Comparison of ENCODE assay signal across 25 mouse cellular contexts in the genomic region with DNA sequence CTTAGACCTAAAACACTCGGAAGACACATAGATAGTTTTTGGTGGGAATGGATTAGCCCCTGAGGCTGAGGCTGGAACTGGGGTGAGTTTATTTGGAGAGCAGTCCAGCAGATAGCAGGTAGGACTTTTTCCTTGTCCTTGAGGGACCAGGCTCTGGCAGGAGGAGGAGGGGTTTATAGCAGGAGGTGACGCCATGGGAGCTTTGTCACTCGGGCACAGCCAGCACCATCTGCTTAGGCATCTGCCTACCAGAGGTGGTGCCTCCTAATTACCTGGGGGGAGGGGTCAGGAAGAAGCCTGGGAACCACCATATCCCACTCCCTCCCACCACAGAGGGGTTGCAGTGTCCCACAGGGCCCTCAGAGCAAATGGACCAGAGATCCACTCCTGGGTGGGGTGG. TPM values are rescaled to one million over a fixed set of nuclear protein-coding genes. Genes with fewer than 3 reads are reported as not detected.
DNase-seq lines count a peak whose midpoint lies in the region; ATAC-seq lines count a peak whose summit lies in the region.
"Had no signal": no experiment of that assay in that cellular context is flagged by ENCODE, and none has a peak within 500 bp of the region (broad histone marks: within the 10 kb centered on the region; RNA-seq: fewer than 3 reads in every experiment).

No protein-coding gene starts in this region.

- H3K27ac ChIP-seq in hindbrain, embryonic 10.5 days, result peak overlapping the region; percentile 98; the same call in 1 of the 2 replicates
- H3K27ac ChIP-seq in hindbrain, embryonic 13.5 days, result no peak overlapping the region
- no peak overlapping the region for H3K27ac ChIP-seq in neural tube, embryonic 11.5 days (ENCODE audit: low read depth, low read length)
- no peak overlapping the region for H3K27ac ChIP-seq in neural tube, embryonic 15.5 days (replicated peaks)
- H3K27ac ChIP-seq: embryonic facial prominence, embryonic 12.5 days; limb, embryonic 12.5 days; liver, embryonic 13.5 days; lung, embryonic 15.5 days; macrophage; stomach, postnatal 0 days had no signal

- no peak overlapping the region for H3K4me2 ChIP-seq in hindbrain, embryonic 13.5 days
- H3K4me2 ChIP-seq in neural tube, embryonic 11.5 days (ENCODE audit: low read depth), result no peak overlapping the region
- H3K4me2 ChIP-seq in neural tube, embryonic 15.5 days, result no peak overlapping the region

- no peak for ATAC-seq in hindbrain, embryonic 13.5 days (ENCODE audit: low FRiP score)
- no peak for ATAC-seq in neural tube, embryonic 11.5 days (ENCODE audit: insufficient read depth, low FRiP score, low TSS enrichment)
- ATAC-seq in neural tube, embryonic 15.5 days (ENCODE audit: low FRiP score), result no peak
- no peak for ATAC-seq in megakaryocyte progenitor cell, adult 5-6 weeks (replicated peaks; ENCODE audit: poor library complexity)
- ATAC-seq: activated CD4-positive, CD25-positive, alpha-beta regulatory T cell, adult 4 months had no signal

- peak; percentile 49 for DNase-seq in hindbrain, embryonic 10.5 days (ENCODE audit: low spot score)
- DNase-seq in neural tube, embryonic 11.5 days (ENCODE audit: low spot score), result peak; percentile 52
- DNase-seq in embryo, embryonic 11 days, result peak; percentile 66
- peak; percentile 85 for DNase-seq in retina, postnatal 1 day
- DNase-seq: adrenal gland, postnatal 14 days; cerebellum, adult 11-12 months; cerebellum, postnatal 25 days; kidney, adult 2 months; liver, embryonic 13.5 days; midbrain, embryonic 14.5 days; right cerebral cortex, adult 18-20 months had no signal

- no peaks in the 10 kb centered on the region for H3K9me3 ChIP-seq in hindbrain, embryonic 10.5 days
- H3K9me3 ChIP-seq in hindbrain, embryonic 13.5 days, result no peaks in the 10 kb centered on the region
- no peaks in the 10 kb centered on the region for H3K9me3 ChIP-seq in neural tube, embryonic 11.5 days (ENCODE audit: control insufficient read depth, low read length)
- no peaks in the 10 kb centered on the region for H3K9me3 ChIP-seq in neural tube, embryonic 15.5 days (replicated peaks)
- H3K9me3 ChIP-seq: embryonic facial prominence, embryonic 12.5 days; heart, embryonic 12.5 days; limb, embryonic 12.5 days; liver, embryonic 13.5 days; lung, embryonic 15.5 days had no signal

- H3K27me3 ChIP-seq in hindbrain, embryonic 10.5 days (ENCODE audit: insufficient read depth, poor library complexity, severe bottlenecking), result peaks cover 60% of the 10 kb centered on the region
- H3K27me3 ChIP-seq in hindbrain, embryonic 13.5 days, result peaks cover 49% of the 10 kb centered on the region
- no peaks in the 10 kb centered on the region for H3K27me3 ChIP-seq in neural tube, embryonic 11.5 days (ENCODE audit: control insufficient read depth, insufficient read depth, low read length)
- peaks cover 21% of the 10 kb centered on the region for H3K27me3 ChIP-seq in neural tube, embryonic 15.5 days (replicated peaks)

- H3K4me1 ChIP-seq in hindbrain, embryonic 10.5 days (replicated peaks), result peaks cover 84% of the 10 kb centered on the region
- H3K4me1 ChIP-seq in hindbrain, embryonic 13.5 days (replicated peaks), result peaks cover 62% of the 10 kb centered on the region
- peaks cover 25% of the 10 kb centered on the region for H3K4me1 ChIP-seq in neural tube, embryonic 11.5 days (ENCODE audit: control insufficient read depth, insufficient read depth, low read length)
- peaks cover 40% of the 10 kb centered on the region for H3K4me1 ChIP-seq in neural tube, embryonic 15.5 days

- WGBS in hindbrain, embryonic 10.5 days, result 26% methylated on average over 3 of the region's 3 CpGs
- 21% methylated on average over 3 of the region's 3 CpGs for WGBS in hindbrain, embryonic 13.5 days
- WGBS in neural tube, embryonic 11.5 days, result 16% methylated on average over 3 of the region's 3 CpGs
- WGBS in neural tube, embryonic 15.5 days, result 30% methylated on average over 3 of the region's 3 CpGs

- no peak overlapping the region for H3K9ac ChIP-seq in hindbrain, embryonic 13.5 days
- H3K9ac ChIP-seq in neural tube, embryonic 11.5 days (ENCODE audit: low read length), result no peak overlapping the region
- H3K9ac ChIP-seq in neural tube, embryonic 15.5 days (replicated peaks), result no peak overlapping the region
- H3K9ac ChIP-seq: embryonic facial prominence, embryonic 12.5 days; heart, embryonic 12.5 days; limb, embryonic 12.5 days; liver, embryonic 13.5 days; lung, embryonic 15.5 days had no signal

- peak overlapping the region; percentile 88; the same call in 1 of the 2 replicates for H3K4me3 ChIP-seq in hindbrain, embryonic 10.5 days
- no peak overlapping the region for H3K4me3 ChIP-seq in hindbrain, embryonic 13.5 days
- H3K4me3 ChIP-seq in neural tube, embryonic 11.5 days (ENCODE audit: low read depth, low read length), result no peak overlapping the region
- H3K4me3 ChIP-seq in neural tube, embryonic 15.5 days (replicated peaks), result no peak overlapping the region
- H3K4me3 ChIP-seq: heart, embryonic 12.5 days had no signal

- peaks cover 9% of the 10 kb centered on the region for H3K36me3 ChIP-seq in hindbrain, embryonic 10.5 days
- H3K36me3 ChIP-seq in hindbrain, embryonic 13.5 days, result no peaks in the 10 kb centered on the region
- no peaks in the 10 kb centered on the region for H3K36me3 ChIP-seq in neural tube, embryonic 11.5 days (ENCODE audit: control insufficient read depth, insufficient read depth, low read length)
- H3K36me3 ChIP-seq in neural tube, embryonic 15.5 days, result no peaks in the 10 kb centered on the region
- H3K36me3 ChIP-seq: embryonic facial prominence, embryonic 12.5 days; heart, embryonic 12.5 days; limb, embryonic 12.5 days; liver, embryonic 13.5 days; lung, embryonic 15.5 days had no signal

RNA-seq across cellular contexts. Expression of a gene that starts 1.9 kb away (rescaled TPM):
- 40.9 and 51.2 TPM in 2 replicates for polyA plus RNA-seq in hindbrain, embryonic 10.5 days (2016; fragmentation: Nextera tagmentation; extraction: Ambion mirVana)
- 22.9 and 27.1 TPM in 2 replicates for polyA plus RNA-seq in hindbrain, embryonic 13.5 days (2015; fragmentation: Nextera tagmentation; extraction: Ambion mirVana)
- 35.4 and 37.5 TPM in 2 replicates for polyA plus RNA-seq in neural tube, embryonic 11.5 days (2014; fragmentation: Nextera tagmentation; extraction: Ambion mirVana)
- 16.7 and 19.4 TPM in 2 replicates for polyA plus RNA-seq in neural tube, embryonic 15.5 days (2015; fragmentation: Nextera tagmentation; extraction: Ambion mirVana)
- 4.8 and 5.6 TPM in 2 replicates for total RNA-seq in megakaryocyte progenitor cell, adult 5-6 weeks (2015)
- 13.4 and 15.2 TPM in 2 replicates for total RNA-seq in megakaryocyte progenitor cell, adult 5-6 weeks (2017)

RNA-seq across cellular contexts. Expression of a gene that starts 40.4 kb away (rescaled TPM):
- polyA plus RNA-seq in hindbrain, embryonic 10.5 days (2016; fragmentation: Nextera tagmentation; extraction: Ambion mirVana), result not detected in 2 replicates
- not detected in 2 replicates for polyA plus RNA-seq in hindbrain, embryonic 13.5 days (2015; fragmentation: Nextera tagmentation; extraction: Ambion mirVana)
- polyA plus RNA-seq in neural tube, embryonic 11.5 days (2014; fragmentation: Nextera tagmentation; extraction: Ambion mirVana), result not detected in 2 replicates
- 1.6 TPM in 1 of 2 replicates, not detected in the other for polyA plus RNA-seq in neural tube, embryonic 15.5 days (2015; fragmentation: Nextera tagmentation; extraction: Ambion mirVana)
- total RNA-seq in megakaryocyte progenitor cell, adult 5-6 weeks (2015), result not detected in 2 replicates
- total RNA-seq in megakaryocyte progenitor cell, adult 5-6 weeks (2017), result not detected in 2 replicates
- total RNA-seq: adrenal gland, postnatal 14 days; gastrocnemius, adult 8-10 months; granulocyte monocyte progenitor cell, adult 5-6 weeks; heart, postnatal 25 days; layer of hippocampus, postnatal 10 days had no signal
- polyA plus RNA-seq: kidney, adult 2 months; lung, embryonic 15.5 days; macrophage; midbrain, embryonic 14.5 days had no signal

RNA-seq across cellular contexts. Expression of a gene that starts 43.6 kb away (rescaled TPM):
- 32.1 and 52.5 TPM in 2 replicates for polyA plus RNA-seq in hindbrain, embryonic 10.5 days (2016; fragmentation: Nextera tagmentation; extraction: Ambion mirVana)
- 65.3 and 67.4 TPM in 2 replicates for polyA plus RNA-seq in hindbrain, embryonic 13.5 days (2015; fragmentation: Nextera tagmentation; extraction: Ambion mirVana)
- polyA plus RNA-seq in neural tube, embryonic 11.5 days (2014; fragmentation: Nextera tagmentation; extraction: Ambion mirVana), result 61.0 and 65.0 TPM in 2 replicates
- 58.8 and 63.9 TPM in 2 replicates for polyA plus RNA-seq in neural tube, embryonic 15.5 days (2015; fragmentation: Nextera tagmentation; extraction: Ambion mirVana)
- 31.4 and 35.8 TPM in 2 replicates for total RNA-seq in megakaryocyte progenitor cell, adult 5-6 weeks (2015)
- total RNA-seq in megakaryocyte progenitor cell, adult 5-6 weeks (2017), result 8.1 and 10.2 TPM in 2 replicates
